Mouse (Mus musculus): ENCODE measurements around the gene Pxt1. TPM values are rescaled to one million over a fixed set of nuclear protein-coding genes. Genes with fewer than 3 reads are reported as not detected.
A peak's percentile ranks its signal among the peaks of the same experiment; 100 is the strongest.

Pxt1 gene
- polyA plus RNA-seq, 1 experiment from 2014 or later = not detected

DNA sequence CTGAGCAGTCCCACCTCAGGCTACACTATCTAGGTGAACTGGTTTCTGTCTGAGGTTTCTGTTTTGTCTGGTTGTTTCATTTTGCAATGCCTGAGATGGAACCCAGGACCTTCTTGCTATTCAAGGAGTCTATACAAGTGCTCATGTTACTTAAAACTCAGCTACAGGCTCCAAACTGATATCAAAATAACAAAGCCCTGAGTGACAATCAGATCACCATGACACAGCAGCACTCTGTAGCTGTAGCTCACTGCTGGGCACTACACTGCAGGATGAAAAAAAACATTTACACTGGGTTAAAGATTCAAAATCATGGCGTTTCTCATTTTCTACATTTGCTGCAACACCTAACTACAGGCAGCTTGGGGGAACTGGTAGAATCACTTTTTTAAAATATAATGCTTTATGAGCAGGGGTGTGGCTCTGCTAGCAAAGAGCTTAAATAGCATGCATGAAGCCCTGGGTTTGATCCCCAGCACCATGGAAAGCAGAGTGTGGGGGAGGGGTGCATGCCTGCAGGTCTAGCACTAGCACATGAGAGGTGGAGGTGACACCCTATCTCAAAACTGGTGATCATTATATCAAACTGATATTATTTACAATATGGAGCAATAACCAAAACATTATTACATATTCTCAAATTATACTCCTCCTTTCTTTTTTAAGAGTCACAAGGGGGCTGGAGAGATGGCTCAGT, 41.2 kb upstream of the Pxt1 start:
- no peaks in the 10 kb centered on the region for H3K9me3 ChIP-seq (ENCODE audit: control insufficient read depth, low read length)
- ATAC-seq (ENCODE audit: low FRiP score) = no peak

DNA sequence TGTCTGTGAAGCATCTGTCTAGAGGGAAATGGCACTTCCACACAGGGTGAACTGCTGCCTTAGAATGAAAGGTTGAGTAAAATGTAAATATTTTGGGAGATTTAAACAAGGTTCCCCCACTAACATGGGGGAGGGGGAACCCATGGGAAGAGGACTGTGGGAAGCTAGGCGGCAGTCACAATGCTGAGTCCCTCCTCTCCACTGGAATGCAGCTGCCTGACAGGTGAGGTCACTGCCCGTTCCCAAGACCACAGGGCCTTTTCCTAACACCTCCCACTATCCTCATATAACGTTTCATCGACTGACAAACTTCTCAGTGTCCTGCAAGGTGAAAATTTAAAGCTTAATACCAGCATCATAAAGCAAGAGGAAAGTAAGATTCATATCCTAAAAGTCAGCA, 39.0 kb upstream of the Pxt1 start:
- H3K4me3 ChIP-seq (ENCODE audit: low read depth, low read length) = no peak overlapping the region
- ATAC-seq (ENCODE audit: low FRiP score) (no peak), DNase-seq (ENCODE audit: low spot score, missing footprints) (no peak)
- no peak overlapping the region for H3K9ac ChIP-seq (ENCODE audit: low read length)
- no peaks in the 10 kb centered on the region for H3K9me3 ChIP-seq (ENCODE audit: control insufficient read depth, low read length)
- 55% methylated on average over 4 of the region's 4 CpGs for WGBS
- H3K27ac ChIP-seq (ENCODE audit: low read depth, low read length) = no peak overlapping the region
- H3K4me2 ChIP-seq = no peak overlapping the region
- H3K36me3 ChIP-seq (ENCODE audit: control insufficient read depth, insufficient read depth, low read length) = peaks cover 40% of the 10 kb centered on the region
- no peaks in the 10 kb centered on the region for H3K27me3 ChIP-seq (ENCODE audit: control insufficient read depth, insufficient read depth, low read length)
- no peaks in the 10 kb centered on the region for H3K4me1 ChIP-seq (ENCODE audit: control insufficient read depth, insufficient read depth, low read length)

More for the DNA sequence above, 41.2 kb upstream of the Pxt1 start:
- Histone ChIP-seq H3K27me3 (ENCODE audit: control insufficient read depth, insufficient read depth, low read length) (no peaks in the 10 kb centered on the region), H3K4me1 (ENCODE audit: control insufficient read depth, insufficient read depth, low read length) (no peaks in the 10 kb centered on the region), H3K36me3 (ENCODE audit: control insufficient read depth, insufficient read depth, low read length) (peaks cover 31% of the 10 kb centered on the region), H3K4me2 (no peak overlapping the region), H3K4me3 (ENCODE audit: low read depth, low read length) (no peak overlapping the region), H3K27ac (ENCODE audit: low read depth, low read length) (no peak overlapping the region), H3K9ac (ENCODE audit: low read length) (no peak overlapping the region)
- DNase-seq (ENCODE audit: low spot score, missing footprints) = no peak
- 84% methylated on average over 1 of the region's 1 CpGs for WGBS

DNA sequence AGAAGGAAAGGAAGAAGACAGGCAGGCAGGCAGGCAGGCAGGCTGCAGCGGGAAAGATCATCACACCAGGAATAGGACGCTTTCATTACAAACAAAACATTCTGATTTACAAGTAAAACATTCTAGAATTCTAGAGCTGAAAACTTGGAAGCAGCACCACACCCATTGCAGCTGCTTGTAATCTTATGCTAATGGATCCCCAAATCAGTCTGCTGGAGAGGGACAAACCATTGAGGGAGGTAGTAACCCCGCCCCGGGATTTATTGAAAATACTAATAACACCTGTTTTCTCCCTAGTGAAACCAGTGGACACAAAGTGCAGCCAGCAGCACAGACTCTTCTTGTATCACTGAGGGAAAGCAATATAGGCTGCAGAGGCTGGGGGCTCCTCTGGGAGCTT, 37.4 kb upstream of the Pxt1 start:
- no peak overlapping the region for H3K27ac ChIP-seq (ENCODE audit: low read depth, low read length)
- H3K4me2 ChIP-seq = no peak overlapping the region
- no peaks in the 10 kb centered on the region for H3K9me3 ChIP-seq (ENCODE audit: control insufficient read depth, low read length)
- H3K4me3 ChIP-seq (ENCODE audit: low read depth, low read length) = no peak overlapping the region
- H3K4me1 ChIP-seq (ENCODE audit: control insufficient read depth, insufficient read depth, low read length) = no peaks in the 10 kb centered on the region
- peaks cover 33% of the 10 kb centered on the region for H3K36me3 ChIP-seq (ENCODE audit: control insufficient read depth, insufficient read depth, low read length)
- H3K9ac ChIP-seq (ENCODE audit: low read length) = no peak overlapping the region
- no peak for ATAC-seq (ENCODE audit: low FRiP score)
- WGBS = 80% methylated on average over 4 of the region's 4 CpGs
- no peak for DNase-seq (ENCODE audit: low spot score, missing footprints)
- H3K27me3 ChIP-seq (ENCODE audit: control insufficient read depth, insufficient read depth, low read length) = no peaks in the 10 kb centered on the region

DNA sequence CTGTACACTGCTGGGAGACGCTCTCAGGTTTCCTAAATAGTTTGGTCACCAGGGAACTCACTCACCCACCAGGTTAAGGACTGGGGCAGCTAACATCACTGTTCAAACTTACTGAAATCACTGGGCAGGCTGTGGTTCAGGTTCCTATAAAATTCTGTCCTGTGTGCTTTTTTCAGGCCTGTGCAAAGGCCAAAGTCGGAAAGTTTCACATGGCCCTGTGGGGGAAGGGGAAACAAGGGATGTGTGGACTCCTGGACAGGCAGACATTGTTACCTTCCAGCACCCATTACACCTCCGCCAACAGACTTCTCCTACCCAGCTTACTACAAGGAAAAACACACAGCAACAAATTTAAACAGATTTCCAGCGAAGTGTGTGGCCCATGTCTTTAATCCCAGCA, 35.5 kb upstream of the Pxt1 start:
- Histone ChIP-seq H3K27ac (ENCODE audit: low read depth, low read length) (no peak overlapping the region), H3K4me3 (ENCODE audit: low read depth, low read length) (no peak overlapping the region), H3K4me2 (no peak overlapping the region), H3K9me3 (ENCODE audit: control insufficient read depth, low read length) (no peaks in the 10 kb centered on the region), H3K9ac (ENCODE audit: low read length) (no peak overlapping the region), H3K4me1 (ENCODE audit: control insufficient read depth, insufficient read depth, low read length) (no peaks in the 10 kb centered on the region), H3K36me3 (ENCODE audit: control insufficient read depth, insufficient read depth, low read length) (peaks cover 39% of the 10 kb centered on the region), H3K27me3 (ENCODE audit: control insufficient read depth, insufficient read depth, low read length) (no peaks in the 10 kb centered on the region)
- DNase-seq (ENCODE audit: low spot score, missing footprints) (no peak), ATAC-seq (ENCODE audit: low FRiP score) (no peak)
- WGBS = 94% methylated on average over 4 of the region's 4 CpGs

DNA sequence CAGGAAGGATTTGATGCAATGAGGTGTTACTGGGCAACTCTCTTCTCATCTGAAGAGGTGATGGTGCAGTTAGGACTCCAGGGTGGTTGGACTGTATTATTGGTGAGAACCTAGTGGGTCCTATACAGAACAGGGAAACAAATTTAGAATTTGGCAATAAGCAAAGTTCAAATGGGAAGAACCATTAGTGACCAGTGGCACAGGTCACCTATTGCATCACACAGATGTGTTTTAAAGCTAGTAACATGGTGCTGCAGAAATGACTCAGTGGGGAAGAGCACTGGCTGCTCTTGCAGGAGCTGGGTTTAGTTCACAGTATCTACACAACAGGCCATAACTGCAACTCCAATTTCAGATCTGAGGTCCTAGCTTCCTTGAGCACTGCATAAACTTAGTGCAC, 26.5 kb upstream of the Pxt1 start:
- H3K27ac ChIP-seq (ENCODE audit: low read depth, low read length) = no peak overlapping the region
- ATAC-seq (ENCODE audit: low FRiP score) (no peak), DNase-seq (ENCODE audit: low spot score, missing footprints) (no peak)
- H3K4me3 ChIP-seq (ENCODE audit: low read depth, low read length) = no peak overlapping the region
- no peak overlapping the region for H3K9ac ChIP-seq (ENCODE audit: low read length)
- no peaks in the 10 kb centered on the region for H3K9me3 ChIP-seq (ENCODE audit: control insufficient read depth, low read length)
- H3K4me2 ChIP-seq = no peak overlapping the region
- no peaks in the 10 kb centered on the region for H3K27me3 ChIP-seq (ENCODE audit: control insufficient read depth, insufficient read depth, low read length)
- peaks cover 43% of the 10 kb centered on the region for H3K36me3 ChIP-seq (ENCODE audit: control insufficient read depth, insufficient read depth, low read length)
- H3K4me1 ChIP-seq (ENCODE audit: control insufficient read depth, insufficient read depth, low read length) = no peaks in the 10 kb centered on the region

DNA sequence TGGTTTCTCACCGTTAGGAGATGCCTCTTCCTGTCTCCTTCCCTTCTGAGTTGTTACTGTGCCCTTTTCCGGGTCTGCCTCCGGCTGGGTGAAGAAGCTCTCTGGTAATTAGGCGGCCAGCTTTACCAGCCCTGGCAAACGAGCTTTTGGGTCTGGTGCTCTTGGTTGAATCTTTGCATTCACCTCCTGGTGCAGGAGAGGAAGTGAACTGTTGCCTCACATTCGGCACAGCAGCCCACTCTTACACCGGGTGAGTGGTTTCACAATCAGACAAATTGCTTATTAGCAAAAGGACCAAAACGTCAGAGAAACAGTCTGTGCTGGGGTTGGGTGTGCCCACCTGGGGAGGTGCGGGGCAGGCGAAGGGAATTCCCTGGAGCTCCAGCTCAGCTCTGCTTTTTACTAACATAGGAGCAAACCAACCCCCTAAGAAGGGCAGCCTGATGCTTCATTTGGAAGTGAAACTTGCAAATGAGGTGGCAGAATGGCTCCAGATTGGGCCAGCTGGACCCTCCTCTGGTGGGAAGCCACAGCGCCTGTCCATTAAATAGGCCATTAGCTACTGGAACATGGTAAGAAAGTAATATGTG, 23.5 kb upstream of the Pxt1 start:
- no peaks in the 10 kb centered on the region for H3K27me3 ChIP-seq (ENCODE audit: control insufficient read depth, insufficient read depth, low read length)
- H3K27ac ChIP-seq (ENCODE audit: low read depth, low read length) = no peak overlapping the region
- H3K9me3 ChIP-seq (ENCODE audit: control insufficient read depth, low read length) = no peaks in the 10 kb centered on the region
- 85% methylated on average over 11 of the region's 11 CpGs for WGBS
- DNase-seq (ENCODE audit: low spot score, missing footprints) = peak; percentile 75
- H3K9ac ChIP-seq (ENCODE audit: low read length) = no peak overlapping the region
- H3K4me2 ChIP-seq = no peak overlapping the region
- no peak overlapping the region for H3K4me3 ChIP-seq (ENCODE audit: low read depth, low read length)
- no peaks in the 10 kb centered on the region for H3K4me1 ChIP-seq (ENCODE audit: control insufficient read depth, insufficient read depth, low read length)
- peaks cover 41% of the 10 kb centered on the region for H3K36me3 ChIP-seq (ENCODE audit: control insufficient read depth, insufficient read depth, low read length)
- ATAC-seq (ENCODE audit: low FRiP score) = no peak

DNA sequence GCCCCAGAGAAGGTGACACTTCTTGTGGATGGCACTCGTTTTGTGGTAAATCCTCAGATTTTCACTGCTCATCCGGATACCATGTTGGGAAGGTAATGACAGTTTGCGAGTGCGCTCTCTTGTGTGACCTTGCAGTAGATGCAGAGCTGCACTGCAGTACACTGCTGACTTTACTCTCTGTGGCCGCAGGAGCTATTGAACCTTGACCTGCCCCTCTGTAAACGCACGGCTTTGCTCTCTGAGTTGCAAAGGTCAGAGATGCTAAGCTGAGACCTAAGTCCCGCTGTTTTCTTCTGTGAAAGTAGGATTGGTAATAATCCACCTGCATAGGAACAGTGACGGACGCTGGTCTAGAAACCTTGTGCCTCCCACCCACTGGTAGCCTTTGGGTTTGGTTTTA, 18.0 kb upstream of the Pxt1 start:
- H3K9me3 ChIP-seq (ENCODE audit: control insufficient read depth, low read length) = no peaks in the 10 kb centered on the region
- H3K4me2 ChIP-seq = no peak overlapping the region
- H3K4me3 ChIP-seq (ENCODE audit: low read depth, low read length) = no peak overlapping the region
- no peaks in the 10 kb centered on the region; the same call in 1 of the 2 replicates for H3K4me1 ChIP-seq (ENCODE audit: control insufficient read depth, insufficient read depth, low read length)
- H3K27ac ChIP-seq (ENCODE audit: low read depth, low read length) = no peak overlapping the region
- DNase-seq (ENCODE audit: low spot score, missing footprints) (no peak), ATAC-seq (ENCODE audit: low FRiP score) (no peak)
- peaks cover 27% of the 10 kb centered on the region for H3K36me3 ChIP-seq (ENCODE audit: control insufficient read depth, insufficient read depth, low read length)
- WGBS = 72% methylated on average over 10 of the region's 10 CpGs
- no peaks in the 10 kb centered on the region for H3K27me3 ChIP-seq (ENCODE audit: control insufficient read depth, insufficient read depth, low read length)
- H3K9ac ChIP-seq (ENCODE audit: low read length) = no peak overlapping the region

DNA sequence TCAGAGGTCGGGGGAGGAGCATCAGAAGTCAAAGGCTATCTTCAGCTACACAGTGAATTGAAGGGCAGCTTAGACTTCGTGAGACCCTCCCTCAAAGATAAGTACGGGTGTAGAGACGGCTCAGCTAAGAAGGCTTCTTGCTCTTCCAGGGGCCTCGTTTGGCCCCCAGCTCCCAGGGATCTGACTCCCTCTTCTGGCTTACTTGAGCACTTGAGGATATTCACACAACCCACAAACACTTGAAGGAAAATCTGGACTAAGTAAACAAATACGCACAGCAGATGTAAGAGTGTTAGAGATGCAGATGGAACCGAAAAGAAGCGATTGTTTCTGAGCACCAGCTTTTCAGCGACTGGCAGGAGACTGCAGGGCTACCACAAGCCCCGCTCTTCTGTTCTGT, 17.0 kb upstream of the Pxt1 start:
- Histone ChIP-seq H3K27ac (ENCODE audit: low read depth, low read length) (no peak overlapping the region), H3K4me1 (ENCODE audit: control insufficient read depth, insufficient read depth, low read length) (no peaks in the 10 kb centered on the region; the same call in 1 of the 2 replicates), H3K27me3 (ENCODE audit: control insufficient read depth, insufficient read depth, low read length) (no peaks in the 10 kb centered on the region), H3K4me3 (ENCODE audit: low read depth, low read length) (no peak overlapping the region), H3K36me3 (ENCODE audit: control insufficient read depth, insufficient read depth, low read length) (peaks cover 20% of the 10 kb centered on the region), H3K9ac (ENCODE audit: low read length) (no peak overlapping the region), H3K9me3 (ENCODE audit: control insufficient read depth, low read length) (no peaks in the 10 kb centered on the region), H3K4me2 (no peak overlapping the region)
- 68% methylated on average over 10 of the region's 10 CpGs for WGBS
- ATAC-seq (ENCODE audit: low FRiP score) = no peak
- DNase-seq (ENCODE audit: low spot score, missing footprints) = no peak

DNA sequence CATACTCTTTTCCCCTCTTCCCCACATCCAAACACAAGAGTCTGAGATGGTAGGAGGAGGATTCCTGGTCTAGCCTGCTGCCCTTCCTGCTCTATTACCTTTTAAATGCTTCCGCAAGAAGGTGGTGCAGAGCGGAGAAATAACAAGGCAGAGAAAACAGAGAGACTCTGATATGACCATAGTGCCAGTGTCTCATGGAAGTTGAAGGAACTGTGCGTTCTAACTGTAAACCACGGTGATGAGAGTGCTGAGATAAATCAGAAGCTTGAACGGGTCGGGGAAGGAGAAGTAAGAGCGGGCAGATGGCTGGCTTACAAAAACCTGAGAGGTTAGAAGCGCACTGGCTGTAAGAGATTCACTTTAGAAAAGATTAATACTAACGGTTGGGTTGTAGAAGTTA, 10.8 kb upstream of the Pxt1 start:
- Histone ChIP-seq H3K4me2 (no peak overlapping the region), H3K4me3 (ENCODE audit: low read depth, low read length) (no peak overlapping the region), H3K9me3 (ENCODE audit: control insufficient read depth, low read length) (no peaks in the 10 kb centered on the region), H3K27me3 (ENCODE audit: control insufficient read depth, insufficient read depth, low read length) (no peaks in the 10 kb centered on the region), H3K36me3 (ENCODE audit: control insufficient read depth, insufficient read depth, low read length) (no peaks in the 10 kb centered on the region), H3K4me1 (ENCODE audit: control insufficient read depth, insufficient read depth, low read length) (peaks cover 15% of the 10 kb centered on the region), H3K27ac (ENCODE audit: low read depth, low read length) (no peak overlapping the region), H3K9ac (ENCODE audit: low read length) (no peak overlapping the region)
- DNase-seq (ENCODE audit: low spot score, missing footprints) (peak; percentile 19), ATAC-seq (ENCODE audit: low FRiP score) (no peak)
- WGBS = 98% methylated on average over 9 of the region's 9 CpGs
